Mouse (Mus musculus) granulocyte monocyte progenitor cell, adult 5-6 weeks (primary cell): ENCODE measurements at regions not wholly inside any gene's neighbourhood (a gene's known extent, or its start where the extent isn't known, plus 50 kb on each side); places are given as distances from the start of the nearest gene placed in this dataset.
A peak's percentile ranks its signal among the peaks of the same experiment; 100 is the strongest.

Source experiments
- ATAC-seq: replicated peaks from 2 replicates; pipeline ENCODE4 v1.8.0; 2016; ENCODE audit warnings: mild to moderate bottlenecking, moderate TSS enrichment, inconsistent platforms; ENCODE audit not compliant: poor library complexity, severe bottlenecking

DNA sequence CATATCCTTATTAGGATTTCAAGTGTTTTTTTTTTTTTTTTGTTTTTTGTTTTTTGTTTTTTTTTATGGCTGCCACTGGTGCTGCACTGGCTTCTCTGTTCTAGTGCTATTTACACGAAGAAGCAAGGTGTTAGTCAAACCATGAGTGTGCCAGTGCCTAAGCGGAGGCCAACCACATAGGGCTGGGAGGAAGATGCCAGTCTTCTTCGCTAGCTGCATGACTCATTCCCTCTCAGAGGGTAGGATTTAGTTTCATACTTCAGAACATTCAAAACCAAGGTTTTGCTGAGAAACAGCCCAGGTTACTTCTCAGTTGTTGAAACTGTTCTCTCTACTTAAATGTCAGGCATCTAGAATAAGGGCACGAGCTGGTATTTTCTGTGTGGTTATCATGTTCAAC, 72.6 kb downstream of the Icos start:
- ATAC-seq = no peak

- no peak for ATAC-seq
Measured at GRCm38 (mm10) chr1:61053676-61054075, 75.9 kb downstream of the Icos start.

DNA sequence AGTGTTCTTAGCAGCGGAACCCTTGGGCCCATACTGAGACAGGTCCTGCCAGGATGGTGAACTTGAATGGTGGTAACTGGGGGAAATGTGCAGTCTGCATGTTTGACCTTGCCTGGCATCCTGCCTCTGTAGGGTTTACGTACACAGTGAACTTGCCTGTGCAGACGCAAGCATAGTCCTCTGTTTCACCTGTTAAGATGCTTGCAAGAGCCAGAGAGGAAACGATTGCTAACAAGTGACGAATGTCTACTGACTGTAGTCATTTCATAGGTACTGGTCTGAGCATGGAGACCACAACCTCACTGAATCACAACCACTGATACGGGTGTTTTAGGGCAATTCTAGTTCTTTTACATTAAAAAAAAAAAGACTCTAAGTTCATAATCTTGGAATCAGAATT, 76.7 kb downstream of the Icos start:
- ATAC-seq = no peak

GRCm38 (mm10) chr1:61055176-61055575, 77.4 kb downstream of the Icos start:
- ATAC-seq = peak; percentile 35; the same call in 1 of the 2 replicates

DNA sequence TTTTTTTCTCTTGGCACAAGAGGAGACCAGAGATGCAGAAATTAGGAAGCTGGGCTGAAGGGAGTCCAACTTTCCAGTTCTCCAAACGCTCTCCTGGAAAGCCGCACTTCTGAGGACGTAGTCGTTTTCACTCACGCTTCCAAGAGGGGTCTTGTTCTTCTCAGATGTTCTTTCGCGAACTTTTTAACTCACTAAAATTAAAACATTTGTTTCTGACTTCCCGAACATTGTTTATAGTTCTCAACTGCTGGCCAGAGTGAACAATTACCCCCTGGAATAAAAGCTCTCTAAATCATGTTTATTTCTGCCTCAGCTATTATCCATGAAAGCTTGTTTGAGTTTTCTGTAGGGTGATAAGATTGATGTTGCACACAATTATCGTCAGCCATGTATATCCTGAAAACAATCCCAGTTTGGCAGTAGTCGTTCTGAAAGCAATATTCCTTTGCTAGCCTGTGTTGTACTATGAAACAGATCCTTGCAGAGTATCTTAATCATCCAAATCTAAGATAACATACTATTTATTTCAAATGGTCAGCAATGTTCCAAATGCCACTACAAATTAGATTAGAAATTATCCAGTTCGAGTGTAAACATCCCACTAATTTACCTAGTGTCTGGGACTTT, 82.3 kb downstream of the Icos start:
- ATAC-seq = no peak

- no peak for ATAC-seq
Measured at GRCm38 (mm10) chr1:61061892-61062460, 84.2 kb downstream of the Icos start.

DNA sequence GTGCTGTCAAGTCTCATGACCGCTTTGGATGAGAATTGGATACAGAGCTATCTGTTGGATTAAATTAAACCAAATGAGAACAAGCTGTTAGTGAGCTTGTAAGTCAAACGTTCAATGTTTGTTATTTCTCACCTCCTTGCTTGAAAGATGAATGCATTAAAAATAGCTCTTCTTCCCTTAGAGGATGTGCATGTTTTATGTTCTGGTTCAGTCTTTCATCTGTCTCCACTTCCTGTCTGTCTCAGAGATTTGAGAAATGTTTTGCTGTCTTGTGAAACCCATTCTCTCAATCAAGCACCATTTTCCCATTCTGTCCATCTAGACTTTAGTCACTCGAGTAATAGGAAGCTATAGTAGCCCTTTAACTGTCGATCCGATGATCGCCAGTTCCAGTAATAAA, 90.4 kb downstream of the Icos start:
- ATAC-seq = no peak

GRCm38 (mm10) chr1:61074127-61074526, 96.4 kb downstream of the Icos start:
- no peak for ATAC-seq

GRCm38 (mm10) chr1:61075335-61075734, 97.6 kb downstream of the Icos start:
- no peak for ATAC-seq

GRCm38 (mm10) chr1:61084732-61085131, 107.0 kb downstream of the Icos start:
- no peak for ATAC-seq

- ATAC-seq = no peak
Measured at GRCm38 (mm10) chr1:61086811-61087210, 109.1 kb downstream of the Icos start.

- no peak for ATAC-seq
Measured at GRCm38 (mm10) chr1:61090801-61091200, 113.1 kb downstream of the Icos start.

GRCm38 (mm10) chr1:61095481-61096165, 117.9 kb downstream of the Icos start:
- ATAC-seq = no peak

DNA sequence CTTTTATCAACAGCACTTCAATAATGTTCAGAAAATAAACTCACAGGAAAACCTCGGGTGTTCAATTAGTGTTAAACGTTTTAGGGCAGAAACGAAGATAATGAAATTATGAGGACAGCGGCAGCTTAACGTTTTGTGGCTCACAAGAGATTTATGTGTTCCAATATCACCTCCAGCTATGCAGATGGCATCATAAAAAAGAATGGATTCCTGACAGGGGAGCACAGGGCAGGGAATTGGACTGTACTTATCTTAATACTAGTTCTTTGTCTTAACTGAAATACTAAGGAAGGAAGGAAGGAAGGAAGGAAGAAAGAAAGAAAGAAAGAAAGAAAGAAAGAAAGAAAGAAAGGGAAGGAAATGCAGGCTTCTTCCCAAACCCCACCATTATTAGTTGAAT, 121.6 kb downstream of the Icos start:
- no peak for ATAC-seq

- peak; percentile 52; the same call in 1 of the 2 replicates for ATAC-seq
Measured at GRCm38 (mm10) chr1:61101679-61102078, 124.0 kb downstream of the Icos start.

DNA sequence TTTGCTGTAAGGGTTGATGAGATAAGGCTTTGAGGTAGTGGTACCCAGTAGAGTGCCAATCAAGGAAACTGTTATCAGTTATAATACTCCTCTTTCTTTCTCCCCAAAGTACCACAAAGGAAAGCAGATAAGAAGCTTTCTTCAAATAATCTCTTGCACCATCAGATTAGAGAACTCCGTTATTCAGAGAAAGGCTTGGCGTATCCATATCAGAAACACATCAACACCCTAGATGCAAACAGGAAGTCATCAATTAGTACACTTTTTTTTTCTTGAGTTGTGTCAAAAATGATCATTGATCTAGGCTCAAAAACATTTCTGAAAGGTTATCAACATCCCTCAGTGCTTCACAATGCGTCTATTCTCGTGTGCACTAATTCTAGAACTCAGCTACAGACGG, 124.6 kb downstream of the Icos start:
- ATAC-seq = no peak

DNA sequence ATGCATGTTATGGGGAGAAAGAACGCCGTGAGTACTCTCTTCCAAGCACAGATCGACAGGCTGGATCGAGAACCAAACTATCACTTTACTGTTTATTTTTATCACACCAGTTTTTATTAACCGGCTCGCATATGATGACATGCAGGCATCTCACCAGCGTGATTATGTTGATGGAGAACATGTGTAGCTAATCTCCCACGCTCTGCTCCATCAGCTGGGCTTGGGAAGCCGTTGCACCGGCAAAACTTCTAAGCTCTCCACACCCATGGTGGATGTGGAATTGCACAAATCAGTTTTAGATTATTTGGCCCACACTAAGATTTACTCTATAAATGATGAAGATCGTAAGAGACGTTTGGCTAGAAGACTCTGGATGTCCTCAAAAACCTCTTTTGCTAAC, 125.9 kb downstream of the Icos start:
- no peak for ATAC-seq

GRCm38 (mm10) chr1:61111731-61112309, 134.1 kb downstream of the Icos start:
- ATAC-seq = no peak

GRCm38 (mm10) chr1:61117535-61117934, 139.8 kb downstream of the Icos start:
- no peak for ATAC-seq

DNA sequence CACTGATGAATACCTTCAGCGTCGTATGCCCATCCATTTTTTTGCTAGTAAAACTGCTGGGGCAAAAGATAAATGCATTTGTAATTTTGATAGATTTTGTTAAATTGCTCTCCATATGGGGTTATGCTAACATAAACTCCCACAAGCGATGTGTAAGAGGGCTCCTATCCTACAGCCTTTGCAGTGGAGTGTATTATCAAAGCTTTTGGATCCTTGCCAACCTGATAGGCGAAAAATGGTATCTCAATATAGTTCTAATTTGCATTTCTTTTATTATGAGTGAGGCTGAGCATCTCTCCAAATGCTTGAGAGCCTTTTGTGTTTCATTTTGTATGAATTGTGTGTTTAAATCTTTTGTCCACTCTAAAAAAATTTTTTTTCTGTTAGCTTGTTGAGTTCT, 140.3 kb downstream of the Icos start:
- ATAC-seq = no peak

- ATAC-seq = no peak
Measured at GRCm38 (mm10) chr1:61121480-61121879, 143.8 kb downstream of the Icos start.

- ATAC-seq = no peak
Measured at GRCm38 (mm10) chr1:61125127-61125526, 147.4 kb downstream of the Icos start.
